ENCODE assay signal across 28 mouse cellular contexts in the genomic region with DNA sequence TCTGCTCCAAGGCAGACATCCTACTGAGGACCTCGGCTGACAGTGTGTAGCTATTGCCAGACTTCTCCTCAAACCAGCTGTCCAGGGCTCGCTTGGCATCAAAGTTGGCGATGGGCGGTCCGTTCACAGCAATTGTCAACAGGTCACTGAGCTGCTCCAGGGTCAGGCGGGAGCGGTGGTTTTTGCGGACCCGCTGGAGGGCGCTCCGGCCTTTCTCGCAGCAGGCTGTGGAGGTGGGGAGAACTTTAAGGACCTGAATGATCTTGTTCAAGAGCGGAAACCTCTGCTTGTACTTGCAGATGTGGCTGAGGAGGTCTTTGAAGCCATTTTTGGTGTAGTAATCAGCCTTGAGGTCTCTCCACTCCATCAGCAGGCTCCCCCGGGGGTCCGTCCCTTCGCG. TPM values are rescaled to one million over a fixed set of nuclear protein-coding genes. Genes with fewer than 3 reads are reported as not detected.
DNase-seq lines count a peak whose midpoint lies in the region; ATAC-seq and TF ChIP-seq lines count a peak whose summit lies in the region.
"Had no signal": no experiment of that assay in that cellular context is flagged by ENCODE, and none has a peak within 500 bp of the region (broad histone marks: within the 10 kb centered on the region; RNA-seq: fewer than 3 reads in every experiment).

No protein-coding gene starts in this region.

- H3K9me3 ChIP-seq in forebrain, embryonic 11.5 days (ENCODE audit: control insufficient read depth, low read length): no peaks in the 10 kb centered on the region
- H3K9me3 ChIP-seq: embryonic facial prominence, embryonic 13.5 days; forebrain, embryonic 13.5 days; heart, embryonic 15.5 days; limb, embryonic 10.5 days; liver, embryonic 15.5 days; lung, embryonic 15.5 days; neural tube, embryonic 12.5 days had no signal

- no peak overlapping the region for H3K9ac ChIP-seq in forebrain, embryonic 11.5 days (ENCODE audit: low read length)
- H3K9ac ChIP-seq: embryonic facial prominence, embryonic 13.5 days; forebrain, embryonic 13.5 days; heart, embryonic 15.5 days; hindbrain, embryonic 14.5 days; liver, embryonic 15.5 days; lung, embryonic 15.5 days; neural tube, embryonic 12.5 days had no signal

- H3K4me3 ChIP-seq in thymus, adult 2 months (ENCODE audit: control insufficient read depth, insufficient read depth, low read length): no peak overlapping the region
- no peak overlapping the region for H3K4me3 ChIP-seq in forebrain, embryonic 11.5 days (ENCODE audit: low read depth, low read length)
- H3K4me3 ChIP-seq: embryonic facial prominence, embryonic 13.5 days; erythroblast, embryonic 14.5 days; forebrain, embryonic 13.5 days; heart, embryonic 15.5 days; left cerebral cortex, adult 2 months; limb, embryonic 10.5 days; liver, embryonic 15.5 days; lung, embryonic 15.5 days; megakaryocyte, embryonic 14.5 days; neural tube, embryonic 12.5 days had no signal

- ATAC-seq in forebrain, embryonic 11.5 days (replicated peaks; ENCODE audit: low FRiP score): no peak
- ATAC-seq: forebrain, embryonic 13.5 days; inflammation-experienced regulatory T-cells, adult 6 months had no signal

- peak overlapping the region; percentile 87 for H3K27ac ChIP-seq in thymus, adult 2 months (ENCODE audit: control insufficient read depth, insufficient read depth, low read length)
- H3K27ac ChIP-seq in forebrain, embryonic 11.5 days (ENCODE audit: low read depth, low read length): no peak overlapping the region
- H3K27ac ChIP-seq: embryonic facial prominence, embryonic 13.5 days; forebrain, embryonic 13.5 days; heart, embryonic 15.5 days; hindbrain, embryonic 14.5 days; left cerebral cortex, adult 2 months; limb, embryonic 10.5 days; liver, embryonic 15.5 days; lung, embryonic 15.5 days; neural tube, embryonic 12.5 days had no signal

- 63% methylated on average over 17 of the region's 17 CpGs for WGBS in thymus, adult 2 months
- WGBS in forebrain, embryonic 11.5 days: 90% methylated on average over 17 of the region's 17 CpGs

- H3K27me3 ChIP-seq in thymus, adult 2 months (ENCODE audit: control insufficient read depth, insufficient read depth, low read length): no peaks in the 10 kb centered on the region
- H3K27me3 ChIP-seq in forebrain, embryonic 11.5 days (ENCODE audit: control insufficient read depth, insufficient read depth, low read length): no peaks in the 10 kb centered on the region
- H3K27me3 ChIP-seq: embryonic facial prominence, embryonic 13.5 days; forebrain, embryonic 13.5 days; heart, embryonic 15.5 days; liver, embryonic 15.5 days; lung, embryonic 15.5 days; megakaryocyte, embryonic 14.5 days; neural tube, embryonic 12.5 days had no signal

- H3K4me1 ChIP-seq in thymus, adult 2 months (replicated peaks; ENCODE audit: control insufficient read depth, insufficient read depth, low read length): peaks cover 62% of the 10 kb centered on the region
- no peaks in the 10 kb centered on the region for H3K4me1 ChIP-seq in forebrain, embryonic 11.5 days (replicated peaks; ENCODE audit: control insufficient read depth, insufficient read depth, low read length)
- H3K4me1 ChIP-seq: liver, embryonic 15.5 days had no signal

- TF ChIP-seq POLR2A in thymus, adult 2 months (IDR thresholded peaks at IDR 0.05; ENCODE audit: control insufficient read depth, extremely low read depth, insufficient read depth, low read length, poor library complexity): no peak

- H3K4me2 ChIP-seq in forebrain, embryonic 11.5 days (ENCODE audit: low read depth, low read length, severe bottlenecking): no peak overlapping the region
- H3K4me2 ChIP-seq: embryonic facial prominence, embryonic 13.5 days; forebrain, embryonic 13.5 days; heart, embryonic 15.5 days; hindbrain, embryonic 14.5 days; liver, embryonic 15.5 days; lung, embryonic 15.5 days; neural tube, embryonic 12.5 days had no signal

- TF ChIP-seq CTCF in thymus, adult 2 months (IDR thresholded peaks at IDR 0.05; ENCODE audit: borderline replicate concordance, control insufficient read depth, extremely low read depth, insufficient read depth, low read length, poor library complexity): no peak

- no peaks in the 10 kb centered on the region for H3K36me3 ChIP-seq in thymus, adult 2 months (ENCODE audit: control insufficient read depth, insufficient read depth, low read length)
- H3K36me3 ChIP-seq in forebrain, embryonic 11.5 days (ENCODE audit: control insufficient read depth, insufficient read depth, low read length): no peaks in the 10 kb centered on the region; the same call in 1 of the 2 replicates

- peak; percentile 60 to 68 for DNase-seq in cerebellum, postnatal 10 days
- DNase-seq in cerebellum, adult 9-10 months: no peak
- peak; percentile 51 for DNase-seq in thymus, adult 2 months
- DNase-seq in thymus, postnatal 10 days (ENCODE audit: low spot score in 2 of 2): no peak
- DNase-seq in thymus, postnatal 0 days (ENCODE audit: low spot score): peak; percentile 59
- DNase-seq in forebrain, embryonic 11.5 days (ENCODE audit: low spot score): no peak
- no peak for DNase-seq in urinary bladder, postnatal 36 days (ENCODE audit: low spot score in 2 of 2)
- DNase-seq: adrenal gland, adult 2 months; embryo, embryonic 11 days; heart, adult 18-20 months; heart, postnatal 36 days; kidney, adult 18-20 months; liver; lung, postnatal 36 days; midbrain, embryonic 14.5 days; right cerebral cortex, postnatal 14 days had no signal

RNA-seq across cellular contexts. Expression of a gene that starts 57.2 kb away (rescaled TPM):
- polyA plus RNA-seq in thymus, adult 2 months (2012; rRNA removed): 51.8 and 59.6 TPM in 2 replicates
- polyA plus RNA-seq in thymus, postnatal 0 days (2015; fragmentation: Nextera tagmentation; extraction: Ambion mirVana): 22.7 and 28.2 TPM in 2 replicates
- polyA plus RNA-seq in forebrain, embryonic 11.5 days (2014; fragmentation: Nextera tagmentation; extraction: Ambion mirVana): 6.1 and 6.2 TPM in 2 replicates
- polyA plus RNA-seq: erythroblast, embryonic 14.5 days; inflammation-experienced regulatory T-cells, adult 6 months had no signal

Comparison
In these comparisons a context has a peak if more than half of its experiments do, and no peak if none do; other contexts are left out.
1. DNase-seq: peak in cerebellum, postnatal 10 days (2 of 2), thymus, adult 2 months (single experiment) and thymus, postnatal 0 days (single experiment); none in cerebellum, adult 9-10 months (single experiment), thymus, postnatal 10 days (0 of 2), forebrain, embryonic 11.5 days (single experiment) and urinary bladder, postnatal 36 days (0 of 2).